Mouse (Mus musculus) right cerebral cortex, postnatal 4 days (tissue): Measurements from ENCODE around the gene Tnfrsf9.

Experiments used
- DNase-seq: peaks from one replicate; pipeline ENCODE4 v3.0.0-alpha.2; 2022

Tnfrsf9 gene

DNA sequence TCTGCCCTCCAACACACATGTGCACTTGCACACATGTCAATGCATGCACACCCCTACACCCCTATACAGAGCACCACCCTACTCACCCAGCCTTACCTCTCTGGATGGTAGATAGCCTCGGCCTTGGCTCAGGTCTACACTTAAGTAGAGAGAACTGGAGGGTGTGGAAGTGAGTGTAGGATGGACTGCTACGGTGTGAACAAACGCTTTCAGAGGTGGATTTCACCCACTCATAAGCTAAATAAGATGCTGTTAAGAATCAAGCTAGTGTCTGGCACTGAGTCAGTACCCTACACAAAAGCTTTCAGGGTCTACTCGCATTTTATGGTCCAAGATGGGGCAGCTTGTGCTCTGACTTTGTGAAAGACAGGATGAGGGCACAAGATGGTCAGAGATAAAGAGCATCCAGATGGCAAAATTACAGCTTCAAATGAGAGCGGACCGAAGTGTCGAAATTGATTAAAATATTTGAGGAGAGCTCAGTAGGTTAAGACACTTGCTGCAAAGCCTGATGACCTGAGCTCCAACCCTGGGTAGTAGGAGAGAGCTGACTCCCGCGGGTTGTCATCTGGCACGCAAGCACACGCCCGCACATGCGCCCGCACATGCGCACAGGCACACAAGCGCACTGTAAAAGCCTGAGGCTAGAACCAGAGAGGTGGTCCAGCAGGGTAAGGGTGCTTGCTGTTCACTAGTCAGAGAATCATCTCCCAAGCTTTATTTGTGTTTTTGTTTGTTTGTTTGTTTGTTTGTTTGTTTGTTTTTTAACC is 23.1 kb downstream of the Tnfrsf9 start:
- peak; percentile 44 for DNase-seq

DNA sequence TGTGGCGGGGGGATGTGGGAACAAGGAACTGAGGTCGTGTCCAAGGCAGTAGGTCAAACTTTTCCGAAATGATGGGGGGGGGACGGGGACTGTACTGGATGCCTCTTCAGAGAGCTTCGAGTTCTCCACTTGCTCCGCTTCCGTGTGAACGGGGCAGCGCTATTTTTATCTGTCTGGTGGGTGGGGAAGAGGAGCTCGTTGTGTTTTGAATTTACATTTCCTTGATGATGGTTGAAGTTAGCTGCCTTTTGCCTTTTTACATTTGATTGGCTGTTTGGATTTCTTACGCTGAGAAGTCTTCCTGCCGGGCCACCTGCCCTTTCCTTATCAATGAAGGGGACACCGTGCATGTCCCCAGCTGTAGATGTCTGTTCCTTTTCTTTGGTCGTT is 23.7 kb downstream of the Tnfrsf9 start:
- DNase-seq = no peak

DNA sequence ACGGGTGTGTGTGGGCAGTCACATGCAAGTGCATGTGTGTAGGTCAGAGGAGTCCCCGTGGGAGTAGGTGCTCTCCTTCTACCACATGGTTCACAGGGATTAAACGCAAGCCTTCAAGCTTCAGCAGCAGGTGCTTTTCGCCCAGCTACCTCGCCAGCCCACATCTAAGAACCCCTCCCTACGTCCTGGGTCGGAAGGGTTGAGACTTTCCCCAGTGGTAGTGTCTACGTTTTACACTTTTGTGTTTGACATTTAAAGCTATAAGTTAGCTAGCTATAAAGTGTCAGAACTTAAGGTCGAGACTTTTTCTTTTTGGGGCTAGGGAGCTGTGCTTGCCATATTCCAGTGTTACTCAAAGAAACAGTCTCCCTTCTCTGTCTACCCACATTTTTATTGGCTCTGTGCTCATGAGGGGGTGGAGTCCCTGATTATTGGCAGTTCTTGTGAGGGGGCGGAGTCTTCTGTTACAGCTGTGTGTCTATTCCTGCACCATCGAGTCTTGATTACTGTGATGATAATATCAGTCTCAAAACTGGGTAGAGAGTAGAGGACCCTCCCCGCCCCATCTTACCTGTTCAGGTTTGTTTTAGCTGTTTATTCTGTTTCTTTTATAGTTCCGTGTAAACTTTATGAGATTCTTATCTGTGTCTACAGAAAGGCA is 25.8 kb downstream of the Tnfrsf9 start:
- DNase-seq = no peak

DNA sequence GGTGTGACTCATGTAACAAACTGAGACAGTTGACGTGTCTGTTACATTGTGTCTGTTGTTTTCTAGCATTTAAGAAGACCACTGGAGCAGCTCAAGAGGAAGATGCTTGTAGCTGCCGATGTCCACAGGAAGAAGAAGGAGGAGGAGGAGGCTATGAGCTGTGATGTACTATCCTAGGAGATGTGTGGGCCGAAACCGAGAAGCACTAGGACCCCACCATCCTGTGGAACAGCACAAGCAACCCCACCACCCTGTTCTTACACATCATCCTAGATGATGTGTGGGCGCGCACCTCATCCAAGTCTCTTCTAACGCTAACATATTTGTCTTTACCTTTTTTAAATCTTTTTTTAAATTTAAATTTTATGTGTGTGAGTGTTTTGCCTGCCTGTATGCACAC is 30.3 kb downstream of the Tnfrsf9 start:
- no peak for DNase-seq

DNA sequence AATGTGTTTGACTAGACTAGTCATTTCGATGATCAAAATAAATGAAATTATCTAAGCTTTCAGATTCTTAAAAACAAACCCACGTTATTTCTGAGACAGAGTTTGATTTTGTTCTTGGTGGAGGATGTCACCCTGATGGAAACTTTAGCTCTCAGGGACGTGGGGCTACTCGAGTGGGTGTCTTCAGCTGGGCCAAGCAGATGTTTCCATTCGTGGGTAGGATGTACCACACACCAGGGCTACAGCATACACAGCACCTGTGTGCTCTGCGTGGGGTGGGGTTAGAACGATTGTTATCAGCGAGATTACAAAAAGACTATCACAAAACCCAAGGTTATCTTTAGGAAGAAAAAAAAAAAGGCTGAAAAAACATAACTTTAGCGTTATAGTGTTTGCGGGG is 36.6 kb downstream of the Tnfrsf9 start:
- DNase-seq = no peak

DNA sequence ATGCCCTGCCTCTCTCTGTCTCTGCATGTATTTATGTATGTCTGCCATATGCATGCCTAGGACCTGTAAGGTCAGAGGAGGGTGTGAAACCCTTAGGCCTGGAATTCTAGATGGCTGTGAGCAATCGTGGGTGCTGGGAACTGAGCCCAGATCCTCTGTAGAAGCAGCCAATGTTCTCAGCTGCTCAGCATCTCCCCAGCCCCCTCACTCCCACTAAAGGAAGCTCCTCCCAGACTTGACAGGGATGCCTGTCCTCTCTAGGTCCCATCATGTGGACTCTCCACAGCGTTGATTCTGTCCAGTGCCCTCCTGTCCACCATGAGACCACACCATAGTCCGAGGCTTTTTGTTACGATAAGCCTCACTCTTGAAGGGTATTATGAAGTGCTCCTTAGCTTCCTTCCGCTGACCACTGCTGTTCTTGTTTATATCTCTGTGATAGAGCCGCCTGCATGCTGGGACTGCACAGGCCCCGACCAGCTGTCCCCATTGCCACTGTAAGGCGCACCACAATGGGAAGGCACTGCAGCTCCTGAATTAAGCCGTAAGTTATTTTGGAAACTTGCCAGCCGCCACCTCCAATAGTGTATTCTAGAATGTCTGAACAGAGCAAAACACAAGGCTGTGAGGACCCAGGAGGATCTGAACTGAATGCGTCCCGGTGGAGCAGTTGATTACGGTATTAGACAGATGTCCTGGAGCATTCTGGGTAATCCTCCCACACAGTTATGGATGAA is 42.2 kb downstream of the Tnfrsf9 start:
- no peak for DNase-seq

DNA sequence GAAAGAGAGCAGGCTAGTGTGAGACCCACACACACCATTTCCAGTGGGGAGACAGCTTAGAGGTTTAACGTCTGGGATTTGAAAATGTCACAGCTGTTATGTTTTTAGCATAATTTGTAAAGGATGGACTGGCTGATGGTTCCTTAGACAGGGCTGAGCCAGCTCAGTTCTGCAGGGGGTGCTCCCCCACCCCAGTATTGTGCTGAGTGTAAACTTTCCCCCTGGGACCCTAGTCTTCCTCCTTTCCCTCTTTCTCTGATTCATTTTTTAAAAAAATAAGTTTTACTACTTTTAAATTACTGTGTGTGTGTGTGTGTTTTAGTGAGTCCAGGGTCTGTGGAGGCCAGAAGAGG is 42.7 kb downstream of the Tnfrsf9 start:
- no peak for DNase-seq

DNA sequence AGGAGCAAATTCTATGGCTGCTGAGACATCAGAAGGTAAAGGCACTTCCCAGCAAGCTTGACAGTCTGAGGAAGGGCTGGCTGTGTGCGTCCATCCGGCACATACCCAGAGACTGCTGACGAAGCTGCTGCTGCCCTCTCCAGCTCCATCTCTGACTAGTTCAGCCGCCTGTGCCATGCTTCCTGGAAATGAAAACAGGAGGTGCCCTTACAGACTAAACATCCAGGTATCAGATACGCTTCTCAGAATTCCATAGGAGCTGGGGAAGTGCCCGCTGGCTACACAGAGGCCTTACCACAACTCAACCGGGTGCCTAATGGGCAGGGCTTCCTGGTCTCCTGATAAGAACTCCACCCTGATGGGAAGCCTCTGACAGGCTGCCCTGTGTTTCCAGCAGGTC is 44.2 kb downstream of the Tnfrsf9 start:
- no peak for DNase-seq

DNA sequence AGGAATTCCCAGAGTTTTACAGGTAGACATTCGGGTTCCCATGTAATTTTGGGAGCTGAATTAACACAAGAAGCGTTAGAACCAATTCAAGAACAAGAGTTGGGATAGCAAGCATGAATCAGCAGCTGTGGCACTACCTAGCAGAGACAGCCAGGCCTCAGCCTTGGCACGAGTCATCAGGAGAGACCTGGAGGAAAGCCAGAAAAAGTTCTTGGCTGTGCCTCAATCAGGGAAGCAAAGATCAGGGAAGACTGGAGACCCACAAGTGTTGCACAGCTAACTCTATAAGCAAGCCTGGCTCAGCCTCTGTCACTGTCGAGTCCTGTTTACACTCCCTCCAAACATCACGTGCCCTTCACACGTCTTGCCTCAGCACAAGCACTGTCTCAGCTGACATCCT is 47.9 kb downstream of the Tnfrsf9 start:
- DNase-seq = no peak

DNA sequence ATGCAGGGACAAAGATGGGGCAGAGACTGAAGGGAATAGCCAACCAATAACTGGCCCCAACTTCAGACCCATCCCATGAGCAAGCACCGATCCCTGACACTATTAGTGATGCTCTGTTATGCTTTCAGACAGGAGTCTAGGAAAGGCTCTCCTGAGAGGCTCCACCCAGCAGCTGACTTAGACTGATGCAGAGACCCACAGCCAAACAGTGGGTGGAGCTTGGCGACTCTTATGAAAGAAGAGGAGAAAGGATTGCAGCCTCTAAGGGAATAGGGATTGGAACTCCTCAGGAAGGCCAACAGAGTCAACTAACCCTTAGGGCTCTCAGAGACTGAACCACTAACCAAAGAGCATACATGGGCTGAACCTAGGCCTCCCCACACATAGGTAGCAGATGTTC is 49.3 kb downstream of the Tnfrsf9 start:
- DNase-seq = no peak

DNA sequence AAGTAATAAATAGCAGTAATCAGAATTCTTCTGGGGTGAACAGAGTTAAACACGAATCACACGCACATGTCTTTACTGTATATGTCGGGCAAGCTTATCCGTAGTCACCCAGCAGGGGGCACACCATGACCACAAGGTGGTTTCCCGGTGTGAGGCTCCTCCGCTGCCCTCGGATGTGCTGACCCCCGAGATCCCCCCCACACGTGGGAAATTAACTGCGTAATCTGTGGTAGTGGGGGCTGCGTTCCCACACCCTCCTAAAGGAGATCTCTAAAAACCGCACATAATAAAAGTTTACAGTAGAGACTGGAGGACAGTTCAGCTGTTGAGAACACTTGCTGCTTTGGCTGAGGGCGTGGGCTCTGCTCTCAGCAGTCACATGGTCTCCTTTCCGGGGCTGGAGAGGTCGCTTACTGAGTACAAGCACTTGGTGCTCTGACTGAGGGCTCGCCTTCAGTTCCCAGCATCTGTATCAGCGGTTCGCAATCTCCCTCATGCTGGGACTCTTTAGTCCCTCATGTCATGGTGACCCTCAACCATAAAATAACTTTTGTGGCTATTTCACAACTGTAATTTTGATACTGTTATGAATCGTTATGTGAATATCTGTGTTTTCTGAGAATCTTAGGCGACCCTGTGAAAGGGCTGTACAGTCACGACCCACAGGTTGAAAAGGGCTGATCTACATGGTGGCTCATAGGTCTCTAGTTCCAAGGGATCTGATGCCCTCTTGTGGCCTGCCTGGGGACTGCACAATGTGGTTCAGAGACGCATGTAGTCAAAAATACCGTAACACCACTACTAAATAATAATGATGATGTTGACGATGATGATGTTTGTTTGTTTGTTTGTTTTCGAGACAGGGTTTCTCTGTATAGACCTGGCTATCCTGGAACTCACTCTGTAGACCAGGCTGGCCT is 50.5 kb downstream of the Tnfrsf9 start:
- DNase-seq = peak; percentile 90

DNA sequence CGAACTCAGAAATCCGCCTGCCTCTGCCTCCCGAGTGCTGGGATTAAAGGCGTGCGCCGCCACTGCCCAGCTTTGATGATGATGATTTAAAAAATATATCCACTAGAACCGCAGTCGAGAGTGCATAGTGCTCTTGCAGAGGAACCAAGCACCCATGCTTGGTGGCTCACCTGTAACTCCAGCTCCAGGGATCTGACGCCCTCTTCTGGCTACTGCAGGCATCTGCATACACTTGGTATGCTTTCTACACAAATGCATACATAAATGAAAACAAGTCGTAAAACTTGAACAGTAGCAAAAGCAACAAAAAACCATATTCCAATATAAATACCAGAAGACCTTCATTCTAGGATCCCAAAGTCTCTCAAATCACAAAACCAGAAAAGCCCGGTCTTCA is 51.2 kb downstream of the Tnfrsf9 start:
- DNase-seq = no peak

DNA sequence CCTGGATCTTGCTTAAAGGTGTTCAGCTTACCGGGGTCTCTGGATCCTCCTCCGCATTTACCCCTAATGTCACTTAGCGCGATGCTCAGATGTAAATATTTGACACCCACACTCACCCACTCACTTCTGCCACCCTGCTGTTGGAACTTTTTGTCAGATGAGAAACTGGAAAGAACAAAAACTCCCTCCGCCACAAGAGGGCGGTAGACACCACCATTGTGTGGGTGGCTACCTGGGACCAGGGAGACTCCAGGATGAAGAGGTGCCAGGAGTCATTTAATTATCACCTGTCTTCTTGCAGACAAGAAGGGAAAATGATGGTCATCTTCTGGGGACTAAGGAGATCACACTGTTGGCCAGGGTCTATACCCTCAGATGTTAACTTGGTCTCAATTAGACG is 52.2 kb downstream of the Tnfrsf9 start:
- DNase-seq = peak; percentile 63

DNA sequence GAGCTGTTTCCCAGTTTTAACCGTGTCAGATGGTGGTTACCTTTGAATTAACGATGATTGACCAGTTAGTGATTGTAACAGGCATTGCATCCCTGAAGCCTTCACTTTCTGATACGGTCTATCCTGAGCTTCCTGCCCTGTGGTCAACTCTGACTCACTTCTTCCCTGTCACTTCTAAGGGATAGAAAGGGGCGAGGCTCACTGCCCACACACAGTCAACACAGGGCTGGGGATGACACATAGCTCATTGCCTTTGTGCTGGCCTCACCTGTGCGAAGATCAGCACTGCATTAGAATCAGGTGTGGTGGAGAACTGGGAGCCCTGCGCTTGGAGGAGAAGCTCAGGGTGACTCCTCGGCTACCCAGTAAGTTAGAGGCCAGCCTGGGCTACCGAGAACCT is 54.6 kb downstream of the Tnfrsf9 start:
- DNase-seq = no peak

DNA sequence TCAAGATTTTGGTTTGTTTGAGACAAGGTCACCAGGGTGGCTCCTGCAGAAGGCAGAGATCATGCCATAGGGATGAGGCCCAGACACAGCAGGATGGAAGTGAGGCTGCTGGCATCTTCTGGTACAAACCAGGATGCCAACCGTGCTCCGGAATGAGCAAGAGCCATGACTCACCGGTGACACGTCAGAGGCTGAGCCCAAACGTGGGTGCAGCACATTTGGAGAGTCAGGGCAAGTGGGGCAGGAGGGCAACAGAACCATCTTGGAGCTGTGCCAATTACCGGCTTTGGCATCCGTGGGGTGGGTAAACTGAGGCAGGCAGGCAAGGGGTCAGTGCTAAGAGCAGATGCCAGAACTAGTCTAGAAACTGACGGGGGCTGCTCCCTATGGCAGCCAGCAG is 58.9 kb downstream of the Tnfrsf9 start:
- DNase-seq = no peak

DNA sequence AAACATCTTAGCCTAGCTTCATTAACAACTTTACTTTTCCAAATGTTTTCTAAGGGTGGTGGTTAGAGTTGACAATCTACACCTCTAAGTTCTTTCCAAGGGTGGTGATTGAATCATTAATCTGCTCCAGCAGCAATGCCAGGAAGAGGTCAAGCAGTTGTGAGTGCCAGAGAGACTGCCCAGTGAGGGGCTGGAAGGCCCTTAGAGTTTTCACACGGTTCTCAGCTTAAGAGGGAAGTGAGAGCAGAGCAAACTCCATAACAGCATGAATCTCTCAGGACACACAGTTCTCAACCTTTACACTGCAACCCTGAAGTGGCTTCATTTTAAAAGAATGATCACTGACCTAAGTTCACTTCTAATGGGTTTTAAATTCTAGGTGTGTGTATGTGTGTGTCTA is 60.8 kb downstream of the Tnfrsf9 start:
- DNase-seq = no peak

DNA sequence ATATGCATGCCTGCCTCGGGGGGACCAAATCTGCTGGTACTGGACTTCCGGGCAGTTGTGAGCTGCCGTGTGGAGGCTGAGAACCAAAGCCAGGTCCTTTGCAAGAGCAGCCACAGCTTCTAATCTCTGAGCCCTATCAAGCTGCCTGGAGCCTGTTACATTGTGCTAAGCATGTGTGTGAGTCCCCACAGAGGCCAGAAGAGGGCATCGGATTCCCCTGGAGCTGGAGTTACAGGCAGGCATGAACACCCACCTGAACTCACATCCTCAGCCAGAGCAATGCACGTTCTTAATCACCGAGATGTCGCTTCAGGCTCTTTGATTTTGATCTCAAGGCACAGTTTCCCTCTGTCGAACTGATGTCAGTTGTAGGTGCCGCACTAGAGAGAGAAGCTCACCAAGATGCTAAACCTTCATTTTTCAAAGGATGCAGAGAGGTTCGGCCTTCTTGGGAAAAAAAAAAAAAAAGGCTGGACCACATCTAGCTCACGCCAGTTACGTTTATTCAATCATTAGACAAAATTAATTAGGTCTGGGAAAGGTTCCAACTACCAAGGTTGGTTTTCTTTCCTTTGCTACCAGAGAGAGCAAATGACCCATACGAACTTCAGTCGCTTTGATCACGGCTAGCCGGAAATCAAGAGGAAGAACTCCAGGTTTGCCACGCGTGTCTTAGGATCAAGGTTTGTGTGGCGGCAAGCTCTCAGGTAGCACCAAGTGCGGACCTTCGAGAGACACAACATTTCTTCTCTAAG is 64.0 kb downstream of the Tnfrsf9 start:
- DNase-seq = no peak

DNA sequence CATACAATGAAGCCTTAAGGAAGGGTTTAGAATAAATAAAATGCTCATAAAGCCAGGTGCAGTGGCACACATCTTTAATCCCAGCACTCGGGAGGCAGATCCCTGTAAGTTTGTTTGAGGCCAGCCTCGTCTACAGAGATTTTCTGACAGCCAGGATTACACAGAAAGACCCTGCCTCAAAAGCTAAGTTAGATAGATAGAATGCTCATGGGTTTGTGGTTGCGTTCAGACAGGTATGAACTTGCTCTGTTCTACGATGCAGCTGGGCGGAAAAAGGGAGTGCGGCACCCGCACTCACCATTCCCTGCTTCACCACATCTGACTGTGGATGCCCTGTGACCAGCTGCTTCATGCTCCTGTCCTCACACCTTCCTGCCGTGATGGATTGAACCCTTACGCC is 65.1 kb downstream of the Tnfrsf9 start:
- no peak for DNase-seq

DNA sequence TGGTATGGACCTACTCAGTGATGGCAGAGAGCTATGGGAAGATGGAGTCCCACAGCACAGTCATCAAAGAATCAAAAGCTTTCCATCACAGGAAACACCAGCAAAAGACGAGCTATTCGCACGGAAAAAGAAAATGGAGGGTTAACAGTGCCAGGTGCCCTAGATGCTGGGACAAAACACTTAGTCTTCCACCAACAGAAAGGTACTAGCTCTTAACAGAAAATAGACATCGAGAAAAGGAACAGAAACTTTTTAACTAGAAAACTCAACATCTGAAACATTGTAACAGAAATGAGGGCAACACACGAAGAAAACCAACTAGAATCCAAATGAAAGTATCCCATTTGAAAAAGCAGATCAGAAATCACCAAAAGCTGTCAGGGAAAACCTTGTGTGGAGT is 65.8 kb downstream of the Tnfrsf9 start:
- no peak for DNase-seq

DNA sequence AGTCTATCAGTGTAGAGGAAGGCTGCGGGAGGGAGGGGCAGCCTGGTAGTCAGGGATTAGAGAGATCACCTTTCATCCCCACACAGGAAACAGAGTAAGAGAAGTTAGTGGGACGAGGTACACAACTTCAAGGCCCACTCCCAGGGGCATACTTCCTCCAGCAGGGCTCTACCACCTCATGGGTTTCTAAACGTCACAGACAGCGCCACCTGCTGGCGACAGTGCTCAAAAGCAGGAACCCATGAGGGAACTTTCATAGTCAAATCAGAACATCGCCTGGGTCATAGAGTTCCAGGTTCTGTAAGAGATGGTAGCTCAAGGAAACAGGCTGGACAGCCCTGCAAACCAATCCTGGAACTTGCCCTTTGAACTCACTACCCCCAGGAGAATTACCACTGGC is 75.8 kb downstream of the Tnfrsf9 start:
- peak; percentile 43 for DNase-seq
